Mouse (Mus musculus) left cerebral cortex, adult 2 months (tissue): Measurements from ENCODE around the gene Plekha3. TPM values are rescaled to one million over a fixed set of nuclear protein-coding genes. Genes with fewer than 3 reads are reported as not detected.

ENCODE experiments used
- DNase-seq, 2 experiments: peaks; one replicate each; pipeline ENCODE4 v3.0.0; 2021 to 2022; ENCODE audit warnings: low spot score in 2 of 2, mixed read lengths in 1 of 2; ENCODE audit errors: extremely low spot score in 1 of 2
- H3K27ac ChIP-seq: fragments of 200-600 bp; 2 replicates; pipeline ENCODE4 v1.8.1; 2022
- H3K4me3 ChIP-seq: fragments of 200-600 bp; 2 replicates; pipeline ENCODE4 v1.8.1; 2022
- CTCF ChIP-seq: fragments of 200-600 bp; IDR thresholded peaks from 2 replicates; pipeline ENCODE4 v1.8.1; 2022; ENCODE audit warnings: antibody characterized with exemption, mild to moderate bottlenecking, moderate library complexity
- intact Hi-C: fragments of 180-260 bp; cut with DNase I; formaldehyde crosslinking; loops from one replicate; pipeline ENCODE4 v1.15.1; 2025
- total RNA-seq, 2 experiments: library from RNA; stranded (reverse); gene quantifications; 2 replicates each; pipeline ENCODE4 v1.2.3; 2021

Gene Plekha3
- total RNA-seq, 2 experiments from 2014 or later: 40.5 to 41.4 TPM

GRCm38 (mm10) chr2:76686986-76687385, 11.9 kb downstream of the Plekha3 start:
- Histone ChIP-seq H3K27ac (no peak overlapping the region), H3K4me3 (no peak overlapping the region)
- intact Hi-C loops: no loop called here
- DNase-seq: no peak
- TF ChIP-seq CTCF: no peak

GRCm38 (mm10) chr2:76687608-76688007, 12.5 kb downstream of the Plekha3 start:
- Histone ChIP-seq H3K4me3 (no peak overlapping the region), H3K27ac (no peak overlapping the region)
- intact Hi-C loops: no loop called here
- TF ChIP-seq CTCF: no peak
- DNase-seq: no peak

GRCm38 (mm10) chr2:76688162-76688561, 13.1 kb downstream of the Plekha3 start:
- no peak overlapping the region for H3K4me3 ChIP-seq
- no peak for DNase-seq
- no peak for TF ChIP-seq CTCF
- intact Hi-C loops: no loop called here
- H3K27ac ChIP-seq: no peak overlapping the region

- intact Hi-C loops: no loop called here
- Histone ChIP-seq H3K4me3 (no peak overlapping the region), H3K27ac (no peak overlapping the region)
- no peak for DNase-seq
- no peak for TF ChIP-seq CTCF
These were observed 15.5 kb downstream of the Plekha3 start for GRCm38 (mm10) chr2:76690436-76691204.

GRCm38 (mm10) chr2:76693765-76694164, 18.7 kb downstream of the Plekha3 start:
- intact Hi-C loops: no loop called here
- Histone ChIP-seq H3K4me3 (no peak overlapping the region), H3K27ac (no peak overlapping the region)
- TF ChIP-seq CTCF: no peak
- no peak for DNase-seq

GRCm38 (mm10) chr2:76695290-76695689, 20.2 kb downstream of the Plekha3 start:
- Histone ChIP-seq H3K27ac (no peak overlapping the region), H3K4me3 (no peak overlapping the region)
- DNase-seq: no peak
- intact Hi-C loops: no loop called here
- no peak for TF ChIP-seq CTCF

GRCm38 (mm10) chr2:76702188-76702587, 27.1 kb downstream of the Plekha3 start:
- no peak for DNase-seq
- no peak overlapping the region for H3K4me3 ChIP-seq
- intact Hi-C loops: no loop called here
- H3K27ac ChIP-seq: no peak overlapping the region
- TF ChIP-seq CTCF: no peak

- Histone ChIP-seq H3K4me3 (no peak overlapping the region), H3K27ac (no peak overlapping the region)
- DNase-seq: no peak
- intact Hi-C loops: no loop called here
- TF ChIP-seq CTCF: no peak
These were observed 27.7 kb downstream of the Plekha3 start for GRCm38 (mm10) chr2:76702751-76703150.

GRCm38 (mm10) chr2:76705655-76706054, 30.6 kb downstream of the Plekha3 start:
- no peak overlapping the region for H3K4me3 ChIP-seq
- H3K27ac ChIP-seq: no peak overlapping the region
- TF ChIP-seq CTCF: no peak
- DNase-seq: no peak
- intact Hi-C loops: no loop called here

GRCm38 (mm10) chr2:76708512-76708911, 33.4 kb downstream of the Plekha3 start:
- DNase-seq: no peak
- intact Hi-C loops: no loop called here
- H3K27ac ChIP-seq: no peak overlapping the region
- H3K4me3 ChIP-seq: no peak overlapping the region
- no peak for TF ChIP-seq CTCF

GRCm38 (mm10) chr2:76714984-76715383, 39.9 kb downstream of the Plekha3 start:
- intact Hi-C loops: no loop called here
- TF ChIP-seq CTCF: no peak; the same call in 1 of the 2 replicates
- no peak overlapping the region for H3K4me3 ChIP-seq
- H3K27ac ChIP-seq: no peak overlapping the region
- DNase-seq: no peak

- DNase-seq: no peak
- H3K4me3 ChIP-seq: no peak overlapping the region
- H3K27ac ChIP-seq: no peak overlapping the region
- TF ChIP-seq CTCF: no peak
- intact Hi-C loops: no loop called here
These were observed 44.6 kb downstream of the Plekha3 start for GRCm38 (mm10) chr2:76719650-76720049.

Other genes with a start within 250 kb of the Plekha3 start
- 10 to 100 TPM; 15.2 to 17.0 TPM for gene Prkra, start 27.3 kb upstream of the Plekha3 start, total RNA-seq
- not detected for gene Pjvk, start 26.8 kb upstream of the Plekha3 start, total RNA-seq
- 1 to 10 TPM; 4.9 to 7.1 TPM for gene Fkbp7, start 2.2 kb upstream of the Plekha3 start, total RNA-seq